Comparison of ENCODE assay signal across 29 mouse cellular contexts in genomic region chr19:41919471-41919870, GRCm38 (mm10). TPM values are rescaled to one million over a fixed set of nuclear protein-coding genes. Genes with fewer than 3 reads are reported as not detected.
A peak's percentile ranks its signal among the peaks of the same experiment; 100 is the strongest.
DNase-seq lines count a peak whose midpoint lies in the region; ATAC-seq and TF ChIP-seq lines count a peak whose summit lies in the region.
"Had no signal": no experiment of that assay in that cellular context is flagged by ENCODE, and none has a peak within 500 bp of the region (broad histone marks: within the 10 kb centered on the region; RNA-seq: fewer than 3 reads in every experiment).

No protein-coding gene starts in this region.

- no peak overlapping the region for H3K9ac ChIP-seq in midbrain, embryonic 11.5 days (ENCODE audit: low read length)
- no peak overlapping the region for H3K9ac ChIP-seq in midbrain, embryonic 13.5 days (replicated peaks)
- H3K9ac ChIP-seq in CH12.LX (ENCODE audit: insufficient read depth, low read depth) = no peak overlapping the region
- no peak overlapping the region for H3K9ac ChIP-seq in intestine, embryonic 16.5 days (ENCODE audit: low read depth, low read length)
- H3K9ac ChIP-seq in forebrain, embryonic 16.5 days (replicated peaks; ENCODE audit: low read depth, low read length) = no peak overlapping the region
- H3K9ac ChIP-seq: embryonic facial prominence, embryonic 13.5 days; forebrain, embryonic 12.5 days; forebrain, embryonic 15.5 days; heart, embryonic 12.5 days; heart, embryonic 15.5 days; hindbrain, embryonic 13.5 days had no signal

- no peak overlapping the region for H3K4me3 ChIP-seq in midbrain, embryonic 11.5 days (ENCODE audit: low read depth, low read length)
- H3K4me3 ChIP-seq in midbrain, embryonic 13.5 days (replicated peaks) = no peak overlapping the region
- H3K4me3 ChIP-seq in CH12.LX (replicated peaks in 1 of 3; ENCODE audit: low read depth in 2 of 3, low read length in 2 of 3, poor library complexity in 1 of 3) = no peak overlapping the region
- H3K4me3 ChIP-seq in intestine, embryonic 16.5 days (ENCODE audit: low read length) = no peak overlapping the region
- H3K4me3 ChIP-seq in forebrain, embryonic 16.5 days (replicated peaks; ENCODE audit: low read length) = no peak overlapping the region
- H3K4me3 ChIP-seq: embryonic facial prominence, embryonic 10.5 days; embryonic facial prominence, embryonic 13.5 days; erythroblast, embryonic 14.5 days; forebrain, embryonic 12.5 days; forebrain, embryonic 15.5 days; heart, embryonic 12.5 days; heart, embryonic 15.5 days; hindbrain, embryonic 10.5 days; hindbrain, embryonic 13.5 days had no signal

- TF ChIP-seq RAD21 in CH12.LX (IDR thresholded peaks at IDR 0.05; ENCODE audit: low read depth, low read length) = no peak

- no peak overlapping the region for H3K27ac ChIP-seq in midbrain, embryonic 11.5 days (ENCODE audit: low read depth, low read length)
- H3K27ac ChIP-seq in midbrain, embryonic 13.5 days = no peak overlapping the region
- H3K27ac ChIP-seq in CH12.LX (ENCODE audit: insufficient read depth, low read depth) = no peak overlapping the region
- H3K27ac ChIP-seq in intestine, embryonic 16.5 days (ENCODE audit: low read length) = no peak overlapping the region
- no peak overlapping the region for H3K27ac ChIP-seq in forebrain, embryonic 16.5 days (ENCODE audit: low read length)
- H3K27ac ChIP-seq: embryonic facial prominence, embryonic 10.5 days; embryonic facial prominence, embryonic 13.5 days; forebrain, embryonic 12.5 days; forebrain, embryonic 15.5 days; heart, embryonic 15.5 days; hindbrain, embryonic 10.5 days; hindbrain, embryonic 13.5 days had no signal

- no peaks in the 10 kb centered on the region for H3K4me1 ChIP-seq in midbrain, embryonic 11.5 days (ENCODE audit: control insufficient read depth, insufficient read depth, low read length)
- H3K4me1 ChIP-seq in midbrain, embryonic 13.5 days (replicated peaks) = peaks cover 6% of the 10 kb centered on the region
- H3K4me1 ChIP-seq in CH12.LX (ENCODE audit: control insufficient read depth in 1 of 2, insufficient read depth in 2 of 2) = peaks cover 3 to 17% of the 10 kb centered on the region in 2 experiments; a peak in 2 of 4 replicates
- H3K4me1 ChIP-seq in intestine, embryonic 16.5 days (ENCODE audit: control insufficient read depth, insufficient read depth, low read length) = no peaks in the 10 kb centered on the region; the same call in 1 of the 2 replicates
- peaks cover 3% of the 10 kb centered on the region; the same call in 1 of the 2 replicates for H3K4me1 ChIP-seq in forebrain, embryonic 16.5 days (replicated peaks; ENCODE audit: control insufficient read depth, insufficient read depth, low read length)
- H3K4me1 ChIP-seq: forebrain, embryonic 15.5 days; hindbrain, embryonic 10.5 days had no signal

- H3K79me2 ChIP-seq in CH12.LX (replicated peaks; ENCODE audit: control insufficient read depth, extremely low read depth, insufficient read depth, poor library complexity, severe bottlenecking) = peaks cover 17% of the 10 kb centered on the region

- H3K27me3 ChIP-seq in midbrain, embryonic 11.5 days (ENCODE audit: control insufficient read depth, insufficient read depth, low read length) = no peaks in the 10 kb centered on the region
- no peaks in the 10 kb centered on the region for H3K27me3 ChIP-seq in midbrain, embryonic 13.5 days
- H3K27me3 ChIP-seq in CH12.LX (replicated peaks) = no peaks in the 10 kb centered on the region
- H3K27me3 ChIP-seq in intestine, embryonic 16.5 days (replicated peaks; ENCODE audit: control insufficient read depth, insufficient read depth, low read length) = no peaks in the 10 kb centered on the region
- H3K27me3 ChIP-seq in forebrain, embryonic 16.5 days (replicated peaks; ENCODE audit: control insufficient read depth, insufficient read depth, low read length) = no peaks in the 10 kb centered on the region
- H3K27me3 ChIP-seq: embryonic facial prominence, embryonic 13.5 days; forebrain, embryonic 12.5 days; forebrain, embryonic 15.5 days; heart, embryonic 12.5 days; heart, embryonic 15.5 days; hindbrain, embryonic 13.5 days; Patski had no signal

- no peaks in the 10 kb centered on the region for H3K9me3 ChIP-seq in midbrain, embryonic 11.5 days (ENCODE audit: control insufficient read depth, low read length)
- H3K9me3 ChIP-seq in midbrain, embryonic 13.5 days = no peaks in the 10 kb centered on the region
- H3K9me3 ChIP-seq in CH12.LX (replicated peaks; ENCODE audit: low read length) = no peaks in the 10 kb centered on the region
- H3K9me3 ChIP-seq in intestine, embryonic 16.5 days (ENCODE audit: control insufficient read depth, low read length) = no peaks in the 10 kb centered on the region
- no peaks in the 10 kb centered on the region for H3K9me3 ChIP-seq in forebrain, embryonic 16.5 days (ENCODE audit: control insufficient read depth, low read length)
- H3K9me3 ChIP-seq: embryonic facial prominence, embryonic 10.5 days; embryonic facial prominence, embryonic 13.5 days; forebrain, embryonic 12.5 days; forebrain, embryonic 15.5 days; heart, embryonic 12.5 days; heart, embryonic 15.5 days; hindbrain, embryonic 10.5 days; hindbrain, embryonic 13.5 days had no signal

- peak; percentile 81 for DNase-seq in midbrain, embryonic 11.5 days (ENCODE audit: low spot score, missing footprints)
- no peak for DNase-seq in CH12.LX (ENCODE audit: extremely low read depth)
- DNase-seq in testis, postnatal 14 days (ENCODE audit: low spot score) = no peak
- DNase-seq: adrenal gland, postnatal 10 days; adrenal gland, postnatal 36 days; B cell, adult 2 months; cerebellum, adult 18-20 months; cerebellum, adult 9-11 months; cerebellum, postnatal 25 days; embryo, embryonic 11 days; gastrocnemius, postnatal 10 days; gastrocnemius, postnatal 36 days; heart, postnatal 10 days; heart, postnatal 36 days; kidney, adult 11 months had no signal

- peaks cover 22% of the 10 kb centered on the region for H3K36me3 ChIP-seq in midbrain, embryonic 11.5 days (ENCODE audit: control insufficient read depth, insufficient read depth, low read length)
- H3K36me3 ChIP-seq in midbrain, embryonic 13.5 days = peaks cover 65% of the 10 kb centered on the region
- peaks cover 61 to 85% of the 10 kb centered on the region in 2 experiments for H3K36me3 ChIP-seq in CH12.LX (replicated peaks in 1 of 2; ENCODE audit: control insufficient read depth in 1 of 2, insufficient read depth in 1 of 2, low read length in 1 of 2)
- H3K36me3 ChIP-seq in intestine, embryonic 16.5 days (ENCODE audit: control insufficient read depth, insufficient read depth, low read length) = peaks cover 22% of the 10 kb centered on the region
- peaks cover 28% of the 10 kb centered on the region for H3K36me3 ChIP-seq in forebrain, embryonic 16.5 days (ENCODE audit: control insufficient read depth, insufficient read depth)

- TF ChIP-seq EP300 in CH12.LX (IDR thresholded peaks at IDR 0.05; ENCODE audit: low read length) = no peak

- TF ChIP-seq POLR2A in CH12.LX (IDR thresholded peaks at IDR 0.05; ENCODE audit: low read depth, low read length) = no peak

- dilution Hi-C loops in CH12.LX (cut with MboI; ENCODE audit: extremely low pct_ligation_motif_present, extremely low pct_unique_long_range_greater_than_20kb, low sequenced_read_pairs) = no loop called here

- no peak for TF ChIP-seq CTCF in CH12.LX (conservative IDR thresholded peaks at IDR 0.05 in 1 of 2, IDR thresholded peaks at IDR 0.05 in 1 of 2; ENCODE audit: low read depth in 2 of 2, low read length in 2 of 2)

- ATAC-seq in midbrain, embryonic 11.5 days (ENCODE audit: low FRiP score) = no peak
- ATAC-seq in midbrain, embryonic 13.5 days = no peak
- 0 out of 2 replicates have a peak, but pooled peaks have one; percentile 21 for ATAC-seq in intestine, embryonic 16.5 days
- ATAC-seq in forebrain, embryonic 16.5 days = no peak
- ATAC-seq: forebrain, embryonic 15.5 days; hindbrain, embryonic 16.5 days; Patski had no signal

- no peak overlapping the region for H3K4me2 ChIP-seq in midbrain, embryonic 11.5 days
- no peak overlapping the region for H3K4me2 ChIP-seq in midbrain, embryonic 13.5 days (replicated peaks)
- no peak overlapping the region for H3K4me2 ChIP-seq in CH12.LX (ENCODE audit: insufficient read depth, low read depth, poor library complexity, severe bottlenecking)
- H3K4me2 ChIP-seq in intestine, embryonic 16.5 days (ENCODE audit: low read depth, low read length) = no peak overlapping the region
- H3K4me2 ChIP-seq in forebrain, embryonic 16.5 days (ENCODE audit: low read length) = no peak overlapping the region
- H3K4me2 ChIP-seq: embryonic facial prominence, embryonic 13.5 days; forebrain, embryonic 12.5 days; forebrain, embryonic 15.5 days; heart, embryonic 12.5 days; heart, embryonic 15.5 days; hindbrain, embryonic 13.5 days had no signal

- 84% methylated on average over 4 of the region's 4 CpGs for WGBS in midbrain, embryonic 11.5 days
- 80% methylated on average over 4 of the region's 4 CpGs for WGBS in midbrain, embryonic 13.5 days
- 65% methylated on average over 4 of the region's 4 CpGs for WGBS in intestine, embryonic 16.5 days
- 76% methylated on average over 4 of the region's 4 CpGs for WGBS in forebrain, embryonic 16.5 days

- in situ Hi-C loops in CH12.LX (cut with MboI; ENCODE audit: low pct_ligation_motif_present, low pct_unique_long_range_greater_than_20kb, low sequenced_read_pairs) = no loop called here

RNA-seq across cellular contexts. Expression of gene Pgam1, which starts 7.7 kb away (rescaled TPM):
- polyA plus RNA-seq in midbrain, embryonic 11.5 days (2014; fragmentation: Nextera tagmentation; extraction: Ambion mirVana) = 730 and 785 TPM in 2 replicates
- polyA plus RNA-seq in midbrain, embryonic 13.5 days (2015; fragmentation: Nextera tagmentation; extraction: Ambion mirVana) = 445 and 453 TPM in 2 replicates
- total RNA-seq in CH12.LX (2012; rRNA removed) = 736 and 928 TPM in 2 replicates
- 1,480 and 1,507 TPM in 2 replicates for total RNA-seq in CH12.LX (2014; rRNA removed)
- polyA plus RNA-seq in CH12.LX (2012; ENCODE audit: insufficient read length, low read depth) = 870 and 932 TPM in 2 replicates
- polyA plus RNA-seq in intestine, embryonic 16.5 days (2015; fragmentation: Nextera tagmentation; extraction: Ambion mirVana) = 1,020 and 1,026 TPM in 2 replicates
- polyA plus RNA-seq in forebrain, embryonic 16.5 days (2015; fragmentation: Nextera tagmentation; extraction: Ambion mirVana) = 480 and 488 TPM in 2 replicates

RNA-seq across cellular contexts. Expression of gene Exosc1, which starts 13.8 kb away (rescaled TPM):
- polyA plus RNA-seq in midbrain, embryonic 11.5 days (2014; fragmentation: Nextera tagmentation; extraction: Ambion mirVana) = 75.0 and 82.1 TPM in 2 replicates
- polyA plus RNA-seq in midbrain, embryonic 13.5 days (2015; fragmentation: Nextera tagmentation; extraction: Ambion mirVana) = 68.5 and 70.0 TPM in 2 replicates
- total RNA-seq in CH12.LX (2012; rRNA removed) (56.6 and 70.0 TPM in 2 replicates), CH12.LX (2014; rRNA removed) (68.6 and 72.6 TPM in 2 replicates)
- polyA plus RNA-seq in CH12.LX (2012; ENCODE audit: insufficient read length, low read depth) = 109 TPM in 2 replicates
- polyA plus RNA-seq in intestine, embryonic 16.5 days (2015; fragmentation: Nextera tagmentation; extraction: Ambion mirVana) = 55.4 and 63.2 TPM in 2 replicates
- polyA plus RNA-seq in forebrain, embryonic 16.5 days (2015; fragmentation: Nextera tagmentation; extraction: Ambion mirVana) = 71.0 and 72.3 TPM in 2 replicates

RNA-seq across cellular contexts. Expression of gene Zdhhc16, which starts 13.8 kb away (rescaled TPM):
- polyA plus RNA-seq in midbrain, embryonic 11.5 days (2014; fragmentation: Nextera tagmentation; extraction: Ambion mirVana) = 64.0 and 64.7 TPM in 2 replicates
- 86.1 and 87.6 TPM in 2 replicates for polyA plus RNA-seq in midbrain, embryonic 13.5 days (2015; fragmentation: Nextera tagmentation; extraction: Ambion mirVana)
- total RNA-seq in CH12.LX (2012; rRNA removed) = 45.5 and 49.6 TPM in 2 replicates
- total RNA-seq in CH12.LX (2014; rRNA removed) = 29.9 and 30.3 TPM in 2 replicates
- 51.1 and 54.3 TPM in 2 replicates for polyA plus RNA-seq in CH12.LX (2012; ENCODE audit: insufficient read length, low read depth)
- polyA plus RNA-seq in intestine, embryonic 16.5 days (2015; fragmentation: Nextera tagmentation; extraction: Ambion mirVana) = 65.3 and 66.1 TPM in 2 replicates
- polyA plus RNA-seq in forebrain, embryonic 16.5 days (2015; fragmentation: Nextera tagmentation; extraction: Ambion mirVana) = 90.2 and 99.3 TPM in 2 replicates

RNA-seq across cellular contexts. Expression of gene Rrp12, which starts 23.5 kb away (rescaled TPM):
- polyA plus RNA-seq in midbrain, embryonic 11.5 days (2014; fragmentation: Nextera tagmentation; extraction: Ambion mirVana) = 13.2 and 14.7 TPM in 2 replicates
- 14.6 and 15.7 TPM in 2 replicates for polyA plus RNA-seq in midbrain, embryonic 13.5 days (2015; fragmentation: Nextera tagmentation; extraction: Ambion mirVana)
- total RNA-seq in CH12.LX (2012; rRNA removed) (42.5 and 58.0 TPM in 2 replicates), CH12.LX (2014; rRNA removed) (20.1 and 22.0 TPM in 2 replicates)
- polyA plus RNA-seq in CH12.LX (2012; ENCODE audit: insufficient read length, low read depth) = 62.4 and 64.3 TPM in 2 replicates
- 14.1 and 15.7 TPM in 2 replicates for polyA plus RNA-seq in intestine, embryonic 16.5 days (2015; fragmentation: Nextera tagmentation; extraction: Ambion mirVana)
- 19.5 and 21.0 TPM in 2 replicates for polyA plus RNA-seq in forebrain, embryonic 16.5 days (2015; fragmentation: Nextera tagmentation; extraction: Ambion mirVana)
